Mouse (Mus musculus): ENCODE measurements around the gene Wdr89. TPM values are rescaled to one million over a fixed set of nuclear protein-coding genes. Genes with fewer than 3 reads are reported as not detected.

Gene Wdr89
- polyA plus RNA-seq (2012; rRNA removed): 1.6 and 2.4 TPM in 2 replicates

DNA sequence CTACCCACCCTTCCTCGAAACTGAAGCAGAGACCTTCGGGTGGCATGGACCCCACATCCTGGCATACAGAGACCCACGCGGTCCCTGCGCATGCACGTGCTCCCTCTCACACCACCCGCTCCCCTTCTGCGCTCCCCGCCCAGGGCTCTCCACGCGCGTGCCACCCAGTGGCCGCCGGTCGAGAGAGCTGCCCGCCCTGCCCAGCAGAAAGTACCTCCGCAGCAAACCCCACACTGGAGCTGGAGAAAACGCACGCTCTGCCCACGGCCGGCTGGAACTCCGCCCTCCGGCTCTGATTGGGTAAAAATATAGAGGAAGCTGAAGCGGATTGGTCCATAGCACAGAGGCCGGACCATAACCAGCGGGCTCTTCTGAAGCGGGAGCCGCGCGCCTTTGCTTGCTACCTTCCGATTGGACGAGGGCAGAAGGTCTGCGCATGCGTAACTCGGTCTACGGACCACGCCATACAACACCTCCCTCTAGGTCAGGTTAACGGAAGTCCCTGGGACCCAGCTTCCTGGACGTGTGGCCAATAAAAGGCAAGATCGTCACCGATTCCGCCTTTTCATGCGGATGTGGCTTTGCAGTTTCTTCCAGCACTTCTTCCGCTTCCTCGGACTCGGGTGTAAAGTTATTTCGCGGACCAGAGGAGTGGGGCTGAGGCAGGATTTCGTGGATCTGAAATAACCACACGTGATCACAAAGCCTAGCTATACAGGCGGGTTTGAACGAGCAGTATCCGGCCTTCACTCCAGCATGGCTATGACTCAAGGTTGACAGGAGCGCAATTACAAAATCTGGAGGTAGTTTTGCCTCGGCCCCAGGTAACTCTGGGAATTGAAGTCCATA, at the start of gene Wdr89:
Gene Wdr89, minus strand, starts transcription at position 280 of the 849 bp plus-strand sequence.

GRCm38 (mm10) chr12:75596154-75597002, 73.0 kb downstream of the Wdr89 start, which contains the start of gene Ppp2r5e:
TSS of gene Ppp2r5e (minus strand) at chr12:75596245.

Other genes with a start within 250 kb of the Wdr89 start
- 23.3 and 26.2 TPM in 2 replicates for gene Ppp2r5e, start 73.3 kb downstream of the Wdr89 start, polyA plus RNA-seq (2012; rRNA removed)
- gene Sgpp1, start 66.2 kb upstream of the Wdr89 start, polyA plus RNA-seq (2012; rRNA removed): 24.5 and 33.4 TPM in 2 replicates
- 46.4 and 52.3 TPM in 2 replicates for gene Syne2, start 148.6 kb upstream of the Wdr89 start, polyA plus RNA-seq (2012; rRNA removed)

Measured in colon, adult 2 months (tissue).